Mouse (Mus musculus) brain, embryonic 14.5 days (tissue): ENCODE measurements around the gene Srgap3. TPM values are rescaled to one million over a fixed set of nuclear protein-coding genes. Genes with fewer than 3 reads are reported as not detected.

Experiments used
- DNase-seq: peaks from one replicate; pipeline ENCODE4 v3.0.0-alpha.2; 2011; ENCODE audit warnings: low read depth
- CTCF ChIP-seq: fragments of 200-500 bp; IDR thresholded peaks from 2 replicates; pipeline ENCODE4 v1.5.1; 2012; ENCODE audit warnings: inconsistent platforms, mild to moderate bottlenecking, moderate library complexity, borderline replicate concordance; ENCODE audit not compliant: insufficient read depth, insufficient read length; ENCODE audit errors: extremely low read depth
- POLR2A ChIP-seq: fragments of 200-500 bp; IDR thresholded peaks from 2 replicates; pipeline ENCODE4 v1.6.1; 2012; ENCODE audit warnings: mild to moderate bottlenecking, inconsistent platforms, borderline replicate concordance; ENCODE audit not compliant: poor library complexity, insufficient read depth, insufficient read length, severe bottlenecking; ENCODE audit errors: extremely low read depth
- polyA plus RNA-seq: library from polyadenylated mRNA; depleted of rRNA; stranded (reverse); fragments of >200 nt; gene quantifications from 2 replicates; pipeline ENCODE4 v1.2.3, GENCODE M21; 2012

Srgap3 gene
- polyA plus RNA-seq, 1 experiment: 112 TPM

- peak; percentile 69 for DNase-seq
- TF ChIP-seq CTCF: no peak
- TF ChIP-seq POLR2A: no peak
Measured at GRCm38 (mm10) chr6:112820298-112820992, 126.6 kb downstream of the Srgap3 start.

GRCm38 (mm10) chr6:112818403-112818901 lies 128.6 kb downstream of the Srgap3 start:
- DNase-seq: no peak
- TF ChIP-seq CTCF: no peak
- TF ChIP-seq POLR2A: no peak

GRCm38 (mm10) chr6:112815604-112816003 lies 131.5 kb downstream of the Srgap3 start:
- TF ChIP-seq POLR2A (no peak), CTCF (no peak)
- DNase-seq: no peak

- peak; percentile 64 for DNase-seq
- TF ChIP-seq CTCF: no peak
- TF ChIP-seq POLR2A: no peak
Measured at GRCm38 (mm10) chr6:112814525-112815086, 132.5 kb downstream of the Srgap3 start.

- DNase-seq: no peak
- TF ChIP-seq POLR2A (no peak), CTCF (no peak)
Measured at GRCm38 (mm10) chr6:112812884-112813283, 134.2 kb downstream of the Srgap3 start.

- no peak for DNase-seq
- TF ChIP-seq POLR2A: no peak
- no peak for TF ChIP-seq CTCF
Measured at GRCm38 (mm10) chr6:112810521-112810830, 136.6 kb downstream of the Srgap3 start.

- no peak for TF ChIP-seq CTCF
- DNase-seq: peak; percentile 98
Measured at GRCm38 (mm10) chr6:112809658-112810520, 137.2 kb downstream of the Srgap3 start.

GRCm38 (mm10) chr6:112808738-112809137 lies 138.3 kb downstream of the Srgap3 start:
- TF ChIP-seq POLR2A (no peak), CTCF (no peak)
- DNase-seq: peak; percentile 66

- DNase-seq: no peak
- TF ChIP-seq CTCF (no peak), POLR2A (no peak)
Measured at GRCm38 (mm10) chr6:112801917-112802316, 145.1 kb downstream of the Srgap3 start.

GRCm38 (mm10) chr6:112798378-112798777 lies 148.7 kb downstream of the Srgap3 start:
- no peak for DNase-seq

GRCm38 (mm10) chr6:112796607-112797006 lies 150.5 kb downstream of the Srgap3 start:
- peak; percentile 36 for DNase-seq
- TF ChIP-seq CTCF (no peak), POLR2A (no peak)

More at GRCm38 (mm10) chr6:112798378-112798777, 148.7 kb downstream of the Srgap3 start:
- no peak for TF ChIP-seq CTCF
- TF ChIP-seq POLR2A: no peak
